Mouse (Mus musculus): ENCODE data around the gene Arid3c. TPM values are rescaled to one million over a fixed set of nuclear protein-coding genes. Genes with fewer than 3 reads are reported as not detected.

The Arid3c gene
- polyA plus RNA-seq, 1 experiment: not detected

- H3K36me3 ChIP-seq (ENCODE audit: control insufficient read depth, insufficient read depth, low read length): 0 out of 2 replicates have a peak, but pooled peaks cover 2% of the 10 kb centered on the region
- no peaks in the 10 kb centered on the region for H3K27me3 ChIP-seq (ENCODE audit: control insufficient read depth, insufficient read depth, low read length)
- no peak for DNase-seq (ENCODE audit: low read depth in 1 of 2, low spot score in 2 of 2)
- no peak overlapping the region for H3K4me3 ChIP-seq (ENCODE audit: extremely low read depth, insufficient read depth, insufficient read length)
- TF ChIP-seq CTCF (IDR thresholded peaks at IDR 0.05; ENCODE audit: extremely low read depth, insufficient read depth, insufficient read length, insufficient replicate concordance) (no peak), POLR2A (IDR thresholded peaks at IDR 0.05; ENCODE audit: low read depth, low read length) (no peak)
- no peak overlapping the region for H3K27ac ChIP-seq (ENCODE audit: insufficient read depth, low read length)
- 84% methylated on average over 2 of the region's 2 CpGs for whole genome bisulfite sequencing
- H3K4me1 ChIP-seq (ENCODE audit: control insufficient read depth, insufficient read depth, insufficient read length): peaks cover 7% of the 10 kb centered on the region; the same call in 1 of the 2 replicates
These were observed 13.2 kb upstream of the Arid3c start for GRCm38 (mm10) chr4:41744131-41744530.

GRCm38 (mm10) chr4:41741158-41741560, 10.2 kb upstream of the Arid3c start:
- under 1% methylated on average over 27 of the region's 27 CpGs for WGBS
- TF ChIP-seq POLR2A (IDR thresholded peaks at IDR 0.05; ENCODE audit: low read depth, low read length) (peak; percentile 86), CTCF (IDR thresholded peaks at IDR 0.05; ENCODE audit: extremely low read depth, insufficient read depth, insufficient read length, insufficient replicate concordance) (no peak)
- peaks cover 4% of the 10 kb centered on the region; the same call in 1 of the 2 replicates for H3K36me3 ChIP-seq (ENCODE audit: control insufficient read depth, insufficient read depth, low read length)
- peak overlapping the region; percentile 72 for H3K4me3 ChIP-seq (ENCODE audit: extremely low read depth, insufficient read depth, insufficient read length)
- peaks cover 7% of the 10 kb centered on the region; the same call in 1 of the 2 replicates for H3K4me1 ChIP-seq (ENCODE audit: control insufficient read depth, insufficient read depth, insufficient read length)
- peak; percentile 92 for DNase-seq (ENCODE audit: low read depth in 1 of 2, low spot score in 2 of 2)
- peak overlapping the region; percentile 83 for H3K27ac ChIP-seq (ENCODE audit: insufficient read depth, low read length)
- no peaks in the 10 kb centered on the region for H3K27me3 ChIP-seq (ENCODE audit: control insufficient read depth, insufficient read depth, low read length)

GRCm38 (mm10) chr4:41740380-41741157, 9.6 kb upstream of the Arid3c start:
- peak; percentile 32 to 36 for DNase-seq (ENCODE audit: low read depth in 1 of 2, low spot score in 2 of 2)

GRCm38 (mm10) chr4:41739260-41739659, 8.3 kb upstream of the Arid3c start:
- no peak overlapping the region for H3K27ac ChIP-seq (ENCODE audit: insufficient read depth, low read length)
- peaks cover 4% of the 10 kb centered on the region; the same call in 1 of the 2 replicates for H3K36me3 ChIP-seq (ENCODE audit: control insufficient read depth, insufficient read depth, low read length)
- peaks cover 7% of the 10 kb centered on the region; the same call in 1 of the 2 replicates for H3K4me1 ChIP-seq (ENCODE audit: control insufficient read depth, insufficient read depth, insufficient read length)
- WGBS: 97% methylated on average over 13 of the region's 13 CpGs
- no peaks in the 10 kb centered on the region for H3K27me3 ChIP-seq (ENCODE audit: control insufficient read depth, insufficient read depth, low read length)
- no peak overlapping the region for H3K4me3 ChIP-seq (ENCODE audit: extremely low read depth, insufficient read depth, insufficient read length)
- DNase-seq (ENCODE audit: low read depth in 1 of 2, low spot score in 2 of 2): no peak
- no peak for TF ChIP-seq POLR2A (IDR thresholded peaks at IDR 0.05; ENCODE audit: low read depth, low read length)
- TF ChIP-seq CTCF (IDR thresholded peaks at IDR 0.05; ENCODE audit: extremely low read depth, insufficient read depth, insufficient read length, insufficient replicate concordance): no peak

More at GRCm38 (mm10) chr4:41740380-41741157, 9.6 kb upstream of the Arid3c start:
- H3K36me3 ChIP-seq (ENCODE audit: control insufficient read depth, insufficient read depth, low read length): peaks cover 4% of the 10 kb centered on the region; the same call in 1 of the 2 replicates
- TF ChIP-seq CTCF (IDR thresholded peaks at IDR 0.05; ENCODE audit: extremely low read depth, insufficient read depth, insufficient read length, insufficient replicate concordance): no peak
- no peak for TF ChIP-seq POLR2A (IDR thresholded peaks at IDR 0.05; ENCODE audit: low read depth, low read length)
- under 1% methylated on average over 48 of the region's 48 CpGs for WGBS
- H3K4me3 ChIP-seq (ENCODE audit: extremely low read depth, insufficient read depth, insufficient read length): peak overlapping the region; percentile 72
- peak overlapping the region; percentile 83 for H3K27ac ChIP-seq (ENCODE audit: insufficient read depth, low read length)
- H3K27me3 ChIP-seq (ENCODE audit: control insufficient read depth, insufficient read depth, low read length): no peaks in the 10 kb centered on the region
- peaks cover 7% of the 10 kb centered on the region; the same call in 1 of the 2 replicates for H3K4me1 ChIP-seq (ENCODE audit: control insufficient read depth, insufficient read depth, insufficient read length)

- H3K27ac ChIP-seq (ENCODE audit: insufficient read depth, low read length): no peak overlapping the region
- no peak for DNase-seq (ENCODE audit: low read depth in 1 of 2, low spot score in 2 of 2)
- no peak overlapping the region for H3K4me3 ChIP-seq (ENCODE audit: extremely low read depth, insufficient read depth, insufficient read length)
- no peaks in the 10 kb centered on the region for H3K27me3 ChIP-seq (ENCODE audit: control insufficient read depth, insufficient read depth, low read length)
- peaks cover 4% of the 10 kb centered on the region; the same call in 1 of the 2 replicates for H3K36me3 ChIP-seq (ENCODE audit: control insufficient read depth, insufficient read depth, low read length)
- TF ChIP-seq POLR2A (IDR thresholded peaks at IDR 0.05; ENCODE audit: low read depth, low read length): no peak
- no peak for TF ChIP-seq CTCF (IDR thresholded peaks at IDR 0.05; ENCODE audit: extremely low read depth, insufficient read depth, insufficient read length, insufficient replicate concordance)
- WGBS: 70% methylated on average over 1 of the region's 1 CpGs
- peaks cover 7% of the 10 kb centered on the region; the same call in 1 of the 2 replicates for H3K4me1 ChIP-seq (ENCODE audit: control insufficient read depth, insufficient read depth, insufficient read length)
These were observed 7.3 kb upstream of the Arid3c start for GRCm38 (mm10) chr4:41738256-41738603.

GRCm38 (mm10) chr4:41737602-41738255, 6.8 kb upstream of the Arid3c start:
- Histone ChIP-seq H3K4me3 (ENCODE audit: extremely low read depth, insufficient read depth, insufficient read length) (no peak overlapping the region), H3K36me3 (ENCODE audit: control insufficient read depth, insufficient read depth, low read length) (peaks cover 4% of the 10 kb centered on the region; the same call in 1 of the 2 replicates), H3K27me3 (ENCODE audit: control insufficient read depth, insufficient read depth, low read length) (no peaks in the 10 kb centered on the region), H3K27ac (ENCODE audit: insufficient read depth, low read length) (no peak overlapping the region), H3K4me1 (ENCODE audit: control insufficient read depth, insufficient read depth, insufficient read length) (peaks cover 7% of the 10 kb centered on the region; the same call in 1 of the 2 replicates)
- WGBS: 35% methylated on average over 8 of the region's 8 CpGs
- DNase-seq (ENCODE audit: low read depth in 1 of 2, low spot score in 2 of 2): peak; percentile 59 to 76
- TF ChIP-seq POLR2A (IDR thresholded peaks at IDR 0.05; ENCODE audit: low read depth, low read length) (no peak), CTCF (IDR thresholded peaks at IDR 0.05; ENCODE audit: extremely low read depth, insufficient read depth, insufficient read length, insufficient replicate concordance) (peak; percentile 85; the same call in 1 of the 2 replicates)

All from spleen, adult 2 months (tissue).